ENCODE assay signal across 8 mouse cellular contexts in the genomic region with DNA sequence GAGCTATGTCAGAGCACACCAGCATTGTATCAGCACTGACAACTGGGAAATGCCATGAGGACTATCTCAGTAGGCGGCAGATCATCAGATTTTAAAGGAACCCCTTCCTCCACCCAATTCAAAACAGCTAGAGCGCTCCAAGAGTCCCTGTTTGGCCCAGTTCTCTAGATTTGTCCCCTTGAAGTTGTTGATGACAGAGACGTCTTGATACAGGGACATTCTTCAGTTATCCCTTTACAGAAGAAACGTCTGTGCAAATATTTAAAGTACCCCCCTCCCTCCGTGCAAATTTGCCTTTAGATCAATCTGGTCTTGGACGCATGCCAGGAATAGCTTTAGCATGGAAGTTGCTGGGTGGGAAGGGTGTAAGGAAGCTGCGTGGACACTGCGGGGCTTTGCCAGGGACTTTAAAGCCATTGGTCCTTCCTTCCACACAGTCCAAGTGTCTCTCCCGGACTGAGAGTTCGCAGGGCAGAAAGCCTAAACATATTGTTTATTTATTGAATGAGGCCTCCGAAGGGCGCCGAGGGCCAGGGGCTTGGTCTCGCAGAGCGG. TPM values are rescaled to one million over a fixed set of nuclear protein-coding genes. Genes with fewer than 3 reads are reported as not detected.
DNase-seq lines count a peak whose midpoint lies in the region; ATAC-seq and TF ChIP-seq lines count a peak whose summit lies in the region.

No protein-coding gene starts in this region.

- H3K9ac ChIP-seq in kidney, embryonic 15.5 days, result peak overlapping the region; percentile 81
- peak overlapping the region; percentile 83 for H3K9ac ChIP-seq in forebrain, embryonic 13.5 days
- H3K9ac ChIP-seq in limb, embryonic 11.5 days (ENCODE audit: low read length), result peak overlapping the region; percentile 79

- H3K27ac ChIP-seq in kidney, embryonic 15.5 days, result peak overlapping the region; percentile 80
- H3K27ac ChIP-seq in forebrain, embryonic 13.5 days, result peak overlapping the region; percentile 69
- no peak overlapping the region for H3K27ac ChIP-seq in limb, embryonic 11.5 days (replicated peaks; ENCODE audit: low read depth, low read length)

- TF ChIP-seq POLR2A in brain, embryonic 14.5 days (IDR thresholded peaks at IDR 0.05; ENCODE audit: borderline replicate concordance, extremely low read depth, insufficient read depth, insufficient read length, poor library complexity, severe bottlenecking), result no peak

- H3K9me3 ChIP-seq in kidney, embryonic 15.5 days (replicated peaks), result no peaks in the 10 kb centered on the region
- no peaks in the 10 kb centered on the region for H3K9me3 ChIP-seq in forebrain, embryonic 13.5 days (replicated peaks)
- H3K9me3 ChIP-seq in limb, embryonic 11.5 days (ENCODE audit: control insufficient read depth, low read length), result no peaks in the 10 kb centered on the region

- H3K4me2 ChIP-seq in kidney, embryonic 15.5 days, result peak overlapping the region; percentile 92
- peak overlapping the region; percentile 89 for H3K4me2 ChIP-seq in forebrain, embryonic 13.5 days
- peak overlapping the region; percentile 87 for H3K4me2 ChIP-seq in limb, embryonic 11.5 days (ENCODE audit: low read depth, severe bottlenecking)

- H3K27me3 ChIP-seq in kidney, embryonic 15.5 days, result peaks cover 25% of the 10 kb centered on the region
- H3K27me3 ChIP-seq in forebrain, embryonic 13.5 days, result peaks cover 17% of the 10 kb centered on the region
- no peaks in the 10 kb centered on the region for H3K27me3 ChIP-seq in limb, embryonic 11.5 days (ENCODE audit: control insufficient read depth, insufficient read depth, low read length)

- no peaks in the 10 kb centered on the region for H3K36me3 ChIP-seq in kidney, embryonic 15.5 days
- H3K36me3 ChIP-seq in forebrain, embryonic 13.5 days (ENCODE audit: poor library complexity, severe bottlenecking), result no peaks in the 10 kb centered on the region
- no peaks in the 10 kb centered on the region for H3K36me3 ChIP-seq in limb, embryonic 11.5 days (ENCODE audit: control insufficient read depth, insufficient read depth, low read length)

- TF ChIP-seq CTCF in brain, embryonic 14.5 days (IDR thresholded peaks at IDR 0.05; ENCODE audit: borderline replicate concordance, extremely low read depth, insufficient read depth, insufficient read length), result no peak

- DNase-seq in kidney, postnatal 14 days, result no peak
- DNase-seq in brain, embryonic 14.5 days (ENCODE audit: low read depth), result peak; percentile 77
- no peak for DNase-seq in limb, embryonic 11.5 days (ENCODE audit: low spot score)
- peak; percentile 8 for DNase-seq in naive thymus-derived CD4-positive, alpha-beta T cell, adult 2 months (ENCODE audit: low read depth)
- DNase-seq in c-Kit-positive CD71-positive TER-119-positive erythroid progenitor cells, embryonic 14.5 days (ENCODE audit: low spot score), result no peak
- DNase-seq in gastrocnemius, postnatal 14 days, result no peak

- WGBS in kidney, embryonic 15.5 days, result 3% methylated on average over 15 of the region's 15 CpGs
- 4% methylated on average over 15 of the region's 15 CpGs for WGBS in forebrain, embryonic 13.5 days
- WGBS in limb, embryonic 11.5 days, result 5% methylated on average over 15 of the region's 15 CpGs

- intact Hi-C loops in gastrocnemius, postnatal 14 days (cut with DNase I; ENCODE audit: low total_unique reads), result loop anchor here (10.0 kb wide), 1 partner anchor 119 kb away; no protein-coding TSS in a partner anchor

- peak overlapping the region; percentile 94 for H3K4me3 ChIP-seq in kidney, embryonic 15.5 days (replicated peaks)
- H3K4me3 ChIP-seq in forebrain, embryonic 13.5 days, result peak overlapping the region; percentile 92
- peak overlapping the region; percentile 89 for H3K4me3 ChIP-seq in limb, embryonic 11.5 days (ENCODE audit: low read depth, low read length)

- no peak; the same call in 1 of the 2 replicates for ATAC-seq in kidney, embryonic 15.5 days (replicated peaks; ENCODE audit: low FRiP score)
- peak; percentile 39; the same call in 1 of the 2 replicates for ATAC-seq in forebrain, embryonic 13.5 days
- ATAC-seq in limb, embryonic 11.5 days (ENCODE audit: insufficient number of reproducible peaks, low FRiP score, low TSS enrichment, low read depth), result peak; percentile 41

- H3K4me1 ChIP-seq in kidney, embryonic 15.5 days, result peaks cover 8% of the 10 kb centered on the region; the same call in 1 of the 2 replicates
- H3K4me1 ChIP-seq in forebrain, embryonic 13.5 days, result peaks cover 13% of the 10 kb centered on the region; the same call in 1 of the 2 replicates
- no peaks in the 10 kb centered on the region for H3K4me1 ChIP-seq in limb, embryonic 11.5 days (ENCODE audit: control insufficient read depth, insufficient read depth, low read length)

RNA-seq across cellular contexts. Expression of gene Osbpl6, which starts 0.6 kb away (rescaled TPM):
- polyA plus RNA-seq in kidney, embryonic 15.5 days (2015; fragmentation: Nextera tagmentation; extraction: Ambion mirVana), result 18.3 and 20.1 TPM in 2 replicates
- polyA plus RNA-seq in brain, embryonic 14.5 days (2012; rRNA removed), result 13.2 and 18.4 TPM in 2 replicates
- polyA plus RNA-seq in forebrain, embryonic 13.5 days (2015; fragmentation: Nextera tagmentation; extraction: Ambion mirVana), result 14.5 and 15.6 TPM in 2 replicates
- 15.3 and 16.2 TPM in 2 replicates for polyA plus RNA-seq in limb, embryonic 11.5 days (2014; fragmentation: Nextera tagmentation; extraction: Ambion mirVana)
- 10 to 100 TPM; 16.1 to 20.3 TPM for total RNA-seq in gastrocnemius, postnatal 14 days (2021)

RNA-seq across cellular contexts. Expression of gene Rbm45, which starts 35.9 kb away (rescaled TPM):
- polyA plus RNA-seq in kidney, embryonic 15.5 days (2015; fragmentation: Nextera tagmentation; extraction: Ambion mirVana), result 17.5 and 18.3 TPM in 2 replicates
- polyA plus RNA-seq in brain, embryonic 14.5 days (2012; rRNA removed), result 34.7 and 38.5 TPM in 2 replicates
- polyA plus RNA-seq in forebrain, embryonic 13.5 days (2015; fragmentation: Nextera tagmentation; extraction: Ambion mirVana), result 22.5 and 24.8 TPM in 2 replicates
- polyA plus RNA-seq in limb, embryonic 11.5 days (2014; fragmentation: Nextera tagmentation; extraction: Ambion mirVana), result 16.3 and 16.8 TPM in 2 replicates
- 10 to 100 TPM; 14.6 to 15.2 TPM for total RNA-seq in gastrocnemius, postnatal 14 days (2021)

RNA-seq across cellular contexts. Expression of gene Cyct, which starts 45.4 kb away (rescaled TPM):
- not detected in 2 replicates for polyA plus RNA-seq in kidney, embryonic 15.5 days (2015; fragmentation: Nextera tagmentation; extraction: Ambion mirVana)
- not detected in 2 replicates for polyA plus RNA-seq in brain, embryonic 14.5 days (2012; rRNA removed)
- polyA plus RNA-seq in forebrain, embryonic 13.5 days (2015; fragmentation: Nextera tagmentation; extraction: Ambion mirVana), result not detected in 2 replicates
- polyA plus RNA-seq in limb, embryonic 11.5 days (2014; fragmentation: Nextera tagmentation; extraction: Ambion mirVana), result not detected in 2 replicates
- not detected for total RNA-seq in gastrocnemius, postnatal 14 days (2021)

Comparison
In these comparisons a context has a peak if more than half of its experiments do, and no peak if none do; other contexts are left out.
1. DNase-seq: peak in brain, embryonic 14.5 days (single experiment) and naive thymus-derived CD4-positive, alpha-beta T cell, adult 2 months (single experiment); none in kidney, postnatal 14 days (single experiment), limb, embryonic 11.5 days (single experiment), c-Kit-positive CD71-positive TER-119-positive erythroid progenitor cells, embryonic 14.5 days (single experiment) and gastrocnemius, postnatal 14 days (single experiment).
2. Peak in every context shown above with its lines, with median percentiles within 50 percentile points of each other: H3K4me2 ChIP-seq, H3K4me3 ChIP-seq and H3K9ac ChIP-seq.